Comparison of ENCODE assay signal across 18 mouse cellular contexts in the genomic region with DNA sequence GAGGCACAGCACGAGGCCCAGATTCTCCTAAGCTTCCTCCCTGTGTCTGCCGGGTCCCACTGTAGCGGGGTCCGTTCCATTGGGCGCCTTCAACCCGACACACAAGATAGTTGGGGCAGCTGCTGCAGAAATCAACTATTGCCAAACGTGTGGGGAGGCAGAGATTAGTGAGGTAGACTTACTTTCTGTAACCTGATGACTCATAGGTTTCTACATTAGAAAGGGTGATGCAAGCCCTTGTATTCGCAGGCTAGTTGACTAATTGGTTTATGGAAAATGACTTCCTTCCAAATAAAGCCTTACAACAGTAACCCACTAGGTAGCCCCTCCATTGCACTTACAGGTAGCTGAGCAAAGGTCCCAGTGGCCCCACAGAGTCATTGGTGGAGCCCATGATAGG. TPM values are rescaled to one million over a fixed set of nuclear protein-coding genes. Genes with fewer than 3 reads are reported as not detected.
"Had no signal": no experiment of that assay in that cellular context is flagged by ENCODE, and none has a peak within 500 bp of the region (broad histone marks: within the 10 kb centered on the region; RNA-seq: fewer than 3 reads in every experiment).

No protein-coding gene starts in this region.

- H3K9me3 ChIP-seq: limb, embryonic 12.5 days; liver, embryonic 13.5 days; stomach, embryonic 15.5 days had no signal

- H3K27me3 ChIP-seq: limb, embryonic 12.5 days; stomach, embryonic 15.5 days had no signal

- H3K27ac ChIP-seq: left cerebral cortex, adult 2 months; limb, embryonic 12.5 days; liver, embryonic 13.5 days; stomach, embryonic 15.5 days had no signal

- DNase-seq: kidney, adult 8-10 months; kidney, postnatal 25 days; liver; liver, embryonic 13.5 days; liver, postnatal 0 days; right cerebral cortex, postnatal 4 days; spleen, adult 18-20 months; thymus, postnatal 36 days had no signal

- H3K4me3 ChIP-seq: left cerebral cortex, adult 2 months; limb, embryonic 12.5 days; liver, embryonic 13.5 days; stomach, embryonic 15.5 days had no signal

- H3K4me2 ChIP-seq: limb, embryonic 12.5 days; liver, embryonic 13.5 days; midbrain, embryonic 11.5 days; stomach, embryonic 15.5 days had no signal

- H3K4me1 ChIP-seq: limb, embryonic 12.5 days; liver, embryonic 13.5 days had no signal

- H3K9ac ChIP-seq: limb, embryonic 12.5 days; liver, embryonic 13.5 days; liver, postnatal 0 days; stomach, embryonic 15.5 days had no signal

- ATAC-seq: liver, postnatal 0 days had no signal

- H3K36me3 ChIP-seq: limb, embryonic 12.5 days; liver, embryonic 13.5 days; stomach, embryonic 15.5 days had no signal

RNA-seq across cellular contexts. Expression of a gene that starts 6.6 kb away (rescaled TPM):
- polyA plus RNA-seq: limb, embryonic 12.5 days; liver, embryonic 13.5 days; liver, postnatal 0 days; midbrain, embryonic 11.5 days; neural tube, embryonic 11.5 days had no signal

RNA-seq across cellular contexts. Expression of a gene that starts 47.4 kb away (rescaled TPM):
- total RNA-seq: layer of hippocampus, postnatal 25 days; left cerebral cortex, adult 2 months; left cerebral cortex, postnatal 36 days; neutrophil, adult 5-6 weeks had no signal
- polyA plus RNA-seq: limb, embryonic 12.5 days; liver, embryonic 13.5 days; liver, postnatal 0 days; lung, embryonic 16.5 days; midbrain, embryonic 11.5 days; midbrain, embryonic 16.5 days; neural tube, embryonic 11.5 days; stomach, embryonic 15.5 days had no signal
